Mouse (Mus musculus) kidney, adult 10 weeks (tissue): Measurements from ENCODE around the gene Pdcd6ip. TPM values are rescaled to one million over a fixed set of nuclear protein-coding genes. Genes with fewer than 3 reads are reported as not detected.

Experiments used
- polyA plus RNA-seq: library from polyadenylated mRNA; stranded (reverse); fragments of 350-450 nt; fragmentation: Illumina TruSeq; extraction: RNeasy Lipid Tissue Mini Kit (QIAGEN cat#74804); gene quantifications from one replicate; pipeline ENCODE4 v1.2.3, GENCODE M21; 2014; ENCODE audit warnings: low read depth, low replicate concordance

Gene Pdcd6ip
- 240 TPM for polyA plus RNA-seq

DNA sequence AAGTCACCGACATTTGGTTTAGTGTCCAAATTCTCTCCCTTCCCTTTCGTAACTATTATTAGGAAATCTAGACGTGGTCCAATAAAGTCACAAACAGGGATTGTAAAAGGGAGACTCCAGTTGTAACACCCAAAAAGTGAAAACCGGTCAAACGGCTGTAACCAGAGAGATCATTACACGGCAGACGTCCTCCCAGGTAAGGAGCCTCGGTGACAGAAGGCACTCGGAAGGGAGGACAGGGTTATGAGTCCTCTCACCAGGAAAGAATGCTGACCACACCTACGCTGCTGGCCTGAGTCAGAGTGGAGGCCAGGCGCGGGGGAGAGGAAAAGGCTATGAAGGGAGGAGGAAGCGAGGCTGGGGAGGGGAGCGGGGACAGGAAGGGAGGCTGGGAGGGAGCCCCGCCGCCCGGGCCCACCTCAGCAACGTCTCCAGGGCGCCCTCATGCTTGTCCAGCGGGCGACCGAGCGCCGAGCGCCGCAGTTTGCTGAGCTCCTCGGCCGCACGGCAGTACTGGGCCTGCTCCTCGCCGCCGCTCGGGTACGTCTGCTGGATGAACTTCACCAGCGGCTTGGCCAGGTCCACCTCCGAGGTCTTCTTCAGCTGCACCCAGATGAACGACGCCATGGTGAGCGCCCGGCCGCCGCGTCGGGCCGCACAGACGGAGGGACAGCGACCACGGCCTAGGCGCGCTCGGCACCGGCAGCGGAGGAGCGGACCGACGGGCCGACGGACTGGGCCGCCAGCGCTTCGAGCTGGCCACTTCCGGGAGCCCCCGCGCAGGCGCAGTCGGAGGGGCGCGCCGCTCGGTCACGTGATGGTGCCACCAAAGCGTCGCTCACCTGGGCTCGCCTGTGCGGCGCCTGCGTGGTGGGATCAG lies at the start of gene Pdcd6ip:
Gene Pdcd6ip, minus strand, starts transcription at position 779 of the 880 bp plus-strand sequence.

DNA sequence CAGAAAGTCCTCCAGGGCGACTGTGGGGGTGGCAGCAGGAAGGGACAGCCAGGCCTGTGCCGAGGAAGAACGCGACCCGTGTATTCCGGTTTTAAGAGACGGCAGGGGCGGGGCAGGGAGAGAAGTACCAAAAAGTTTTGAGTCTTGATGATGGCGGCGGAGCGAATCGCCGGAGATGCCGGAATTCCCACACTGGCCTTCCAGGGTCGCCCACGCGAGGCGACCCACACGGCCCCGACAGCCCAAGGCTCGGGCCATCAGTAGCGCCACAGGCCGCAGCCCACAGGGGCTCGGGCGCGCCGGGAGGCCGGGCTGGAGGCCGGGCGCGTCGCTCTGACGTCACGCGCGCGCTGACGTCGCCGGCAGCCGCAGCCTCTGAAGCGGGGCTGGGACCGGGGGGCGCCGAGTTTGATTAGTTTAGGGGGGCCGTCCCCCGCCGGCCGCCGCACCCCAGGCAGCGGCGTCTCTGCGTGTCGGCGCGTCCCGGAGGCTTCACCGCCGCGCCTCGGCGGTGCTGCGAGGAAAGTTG lies 33.1 kb upstream of the Pdcd6ip start, which contains the start of gene Clasp2:
Gene Clasp2, plus strand, starts transcription at position 366 of the 529 bp plus-strand sequence.

Other genes starting within 250 kb of the Pdcd6ip start
- gene Clasp2, start 33.2 kb upstream of the Pdcd6ip start, polyA plus RNA-seq = 30.8 TPM
- 45.2 TPM for gene Ubp1, start 222.7 kb upstream of the Pdcd6ip start, polyA plus RNA-seq